Mouse (Mus musculus): ENCODE results near the gene Lce1b.

- TF ChIP-seq CTCF (IDR thresholded peaks at IDR 0.05; ENCODE audit: low read depth, low read length) (no peak), POLR2AphosphoS5 (IDR thresholded peaks at IDR 0.05; ENCODE audit: insufficient replicate concordance, low read depth, low read length) (no peak), GATA1 (IDR thresholded peaks at IDR 0.05; ENCODE audit: borderline replicate concordance, low read length) (no peak)
Observed at GRCm38 (mm10) chr3:92648207-92648606, 8.5 kb downstream of the Lce1b start, which contains the start of gene Lce1a1.

Data from G1E (cell line).